Mouse (Mus musculus) right cerebral cortex, adult 18-20 months (tissue): ENCODE results near the gene C1qtnf6.

Source experiments
- DNase-seq: peaks from one replicate; pipeline ENCODE4 v3.0.0; 2022; ENCODE audit warnings: mixed read lengths

The C1qtnf6 gene

GRCm38 (mm10) chr15:78476878-78477277 is 54.3 kb downstream of the C1qtnf6 start:
- DNase-seq: no peak

- DNase-seq: no peak
Observed at GRCm38 (mm10) chr15:78475604-78476031, 55.6 kb downstream of the C1qtnf6 start.

GRCm38 (mm10) chr15:78473442-78473841 is 57.8 kb downstream of the C1qtnf6 start:
- DNase-seq: no peak
